Mouse (Mus musculus): ENCODE results near the gene Phtf1. TPM values are rescaled to one million over a fixed set of nuclear protein-coding genes. Genes with fewer than 3 reads are reported as not detected.

Phtf1 gene
- polyA plus RNA-seq, 1 experiment, result 5.5 TPM

GRCm38 (mm10) chr3:104032086-104032485, 64.2 kb downstream of the Phtf1 start:
- peaks cover 11% of the 10 kb centered on the region for H3K36me3 ChIP-seq (ENCODE audit: control insufficient read depth, insufficient read depth)
- H3K4me3 ChIP-seq, result no peak overlapping the region
- no peaks in the 10 kb centered on the region for H3K27me3 ChIP-seq (ENCODE audit: control insufficient read depth, insufficient read depth, insufficient read length)
- TF ChIP-seq MAX (IDR thresholded peaks at IDR 0.05; ENCODE audit: low read depth) (no peak), POLR2A (IDR thresholded peaks at IDR 0.05; ENCODE audit: insufficient read length, low read depth) (no peak), CEBPB (IDR thresholded peaks at IDR 0.05; ENCODE audit: insufficient read depth, poor library complexity, severe bottlenecking) (no peak), USF1 (IDR thresholded peaks at IDR 0.05; ENCODE audit: low read depth) (no peak), TCF3 (IDR thresholded peaks at IDR 0.05; ENCODE audit: insufficient read length, low read depth) (no peak), TCF12 (IDR thresholded peaks at IDR 0.05; ENCODE audit: insufficient read depth, poor library complexity, severe bottlenecking) (no peak), REST (IDR thresholded peaks at IDR 0.05; ENCODE audit: insufficient read depth, insufficient read length) (no peak), E2F4 (IDR thresholded peaks at IDR 0.05; ENCODE audit: insufficient read depth) (no peak), SRF (IDR thresholded peaks at IDR 0.05; ENCODE audit: control insufficient read depth, insufficient read length, low read depth) (no peak), MYOD1 (IDR thresholded peaks at IDR 0.05; ENCODE audit: control insufficient read depth in 1 of 3, insufficient read length in 2 of 3, low read depth in 2 of 3) (no peak), POLR2AphosphoS2 (IDR thresholded peaks at IDR 0.05; ENCODE audit: insufficient read length, low read depth) (no peak), MYOG (IDR thresholded peaks at IDR 0.05; ENCODE audit: control insufficient read depth in 1 of 3, insufficient read depth in 1 of 3, insufficient read length in 2 of 3, low read depth in 2 of 3) (no peak)
- H3K4me2 ChIP-seq (ENCODE audit: low read depth), result no peak overlapping the region
- H3ac ChIP-seq (ENCODE audit: control insufficient read depth, insufficient read length), result no peak overlapping the region
- no peaks in the 10 kb centered on the region for H3K79me2 ChIP-seq (ENCODE audit: control insufficient read depth, insufficient read depth)

- TF ChIP-seq POLR2A (IDR thresholded peaks at IDR 0.05; ENCODE audit: insufficient read length, low read depth) (no peak), REST (IDR thresholded peaks at IDR 0.05; ENCODE audit: insufficient read depth, insufficient read length) (no peak), MYOG (IDR thresholded peaks at IDR 0.05; ENCODE audit: control insufficient read depth in 1 of 3, insufficient read depth in 1 of 3, insufficient read length in 2 of 3, low read depth in 2 of 3) (no peak), SRF (IDR thresholded peaks at IDR 0.05; ENCODE audit: control insufficient read depth, insufficient read length, low read depth) (no peak), TCF12 (IDR thresholded peaks at IDR 0.05; ENCODE audit: insufficient read depth, poor library complexity, severe bottlenecking) (no peak), TCF3 (IDR thresholded peaks at IDR 0.05; ENCODE audit: insufficient read length, low read depth) (no peak), MAX (IDR thresholded peaks at IDR 0.05; ENCODE audit: low read depth) (no peak), USF1 (IDR thresholded peaks at IDR 0.05; ENCODE audit: low read depth) (no peak), CEBPB (IDR thresholded peaks at IDR 0.05; ENCODE audit: insufficient read depth, poor library complexity, severe bottlenecking) (no peak), E2F4 (IDR thresholded peaks at IDR 0.05; ENCODE audit: insufficient read depth) (no peak), MYOD1 (IDR thresholded peaks at IDR 0.05; ENCODE audit: control insufficient read depth in 1 of 3, insufficient read length in 2 of 3, low read depth in 2 of 3) (no peak), POLR2AphosphoS2 (IDR thresholded peaks at IDR 0.05; ENCODE audit: insufficient read length, low read depth) (no peak)
- H3K27me3 ChIP-seq (ENCODE audit: control insufficient read depth, insufficient read depth, insufficient read length), result no peaks in the 10 kb centered on the region
- H3K4me2 ChIP-seq (ENCODE audit: low read depth), result no peak overlapping the region
- H3K36me3 ChIP-seq (ENCODE audit: control insufficient read depth, insufficient read depth), result peaks cover 8% of the 10 kb centered on the region
- H3K4me3 ChIP-seq, result no peak overlapping the region
- H3K79me2 ChIP-seq (ENCODE audit: control insufficient read depth, insufficient read depth), result no peaks in the 10 kb centered on the region
- no peak overlapping the region for H3ac ChIP-seq (ENCODE audit: control insufficient read depth, insufficient read length)
Observed at GRCm38 (mm10) chr3:104032747-104033146, 64.8 kb downstream of the Phtf1 start.

GRCm38 (mm10) chr3:104059001-104059622, 91.2 kb downstream of the Phtf1 start:
- no peaks in the 10 kb centered on the region for H3K27me3 ChIP-seq (ENCODE audit: control insufficient read depth, insufficient read depth, insufficient read length)
- no peak for TF ChIP-seq MYOD1 (IDR thresholded peaks at IDR 0.05; ENCODE audit: control insufficient read depth in 1 of 3, insufficient read length in 2 of 3, low read depth in 2 of 3)
- no peak overlapping the region for H3ac ChIP-seq (ENCODE audit: control insufficient read depth, insufficient read length)
- no peaks in the 10 kb centered on the region for H3K79me2 ChIP-seq (ENCODE audit: control insufficient read depth, insufficient read depth)
- H3K36me3 ChIP-seq (ENCODE audit: control insufficient read depth, insufficient read depth), result no peaks in the 10 kb centered on the region
- H3K4me3 ChIP-seq, result no peak overlapping the region
- H3K4me2 ChIP-seq (ENCODE audit: low read depth), result no peak overlapping the region

- no peak for TF ChIP-seq SRF (IDR thresholded peaks at IDR 0.05; ENCODE audit: control insufficient read depth, insufficient read length, low read depth)
- TF ChIP-seq TCF12 (IDR thresholded peaks at IDR 0.05; ENCODE audit: insufficient read depth, poor library complexity, severe bottlenecking), result no peak
- no peak for TF ChIP-seq E2F4 (IDR thresholded peaks at IDR 0.05; ENCODE audit: insufficient read depth)
- TF ChIP-seq REST (IDR thresholded peaks at IDR 0.05; ENCODE audit: insufficient read depth, insufficient read length), result no peak
- TF ChIP-seq MAX (IDR thresholded peaks at IDR 0.05; ENCODE audit: low read depth), result no peak
- no peak for TF ChIP-seq TCF3 (IDR thresholded peaks at IDR 0.05; ENCODE audit: insufficient read length, low read depth)
- TF ChIP-seq USF1 (IDR thresholded peaks at IDR 0.05; ENCODE audit: low read depth), result no peak
- no peak for TF ChIP-seq CEBPB (IDR thresholded peaks at IDR 0.05; ENCODE audit: insufficient read depth, poor library complexity, severe bottlenecking)
- no peak for TF ChIP-seq MYOG (IDR thresholded peaks at IDR 0.05; ENCODE audit: control insufficient read depth in 1 of 3, insufficient read depth in 1 of 3, insufficient read length in 2 of 3, low read depth in 2 of 3)
- no peak for TF ChIP-seq MYOD1 (IDR thresholded peaks at IDR 0.05; ENCODE audit: control insufficient read depth in 1 of 3, insufficient read length in 2 of 3, low read depth in 2 of 3)
- no peak for TF ChIP-seq POLR2AphosphoS2 (IDR thresholded peaks at IDR 0.05; ENCODE audit: insufficient read length, low read depth)
- no peak for TF ChIP-seq POLR2A (IDR thresholded peaks at IDR 0.05; ENCODE audit: insufficient read length, low read depth)
Observed at GRCm38 (mm10) chr3:104069395-104069794, 101.5 kb downstream of the Phtf1 start.

More at GRCm38 (mm10) chr3:104069395-104069794, 101.5 kb downstream of the Phtf1 start:
- Histone ChIP-seq H3K27me3 (ENCODE audit: control insufficient read depth, insufficient read depth, insufficient read length) (no peaks in the 10 kb centered on the region), H3K4me2 (ENCODE audit: low read depth) (no peak overlapping the region), H3K4me3 (no peak overlapping the region), H3K36me3 (ENCODE audit: control insufficient read depth, insufficient read depth) (peaks cover 5% of the 10 kb centered on the region), H3K79me2 (ENCODE audit: control insufficient read depth, insufficient read depth) (no peaks in the 10 kb centered on the region), H3ac (ENCODE audit: control insufficient read depth, insufficient read length) (no peak overlapping the region)

Other genes with a start within 250 kb of the Phtf1 start
- 15.3 TPM for gene Olfml3, start 230.1 kb upstream of the Phtf1 start, polyA plus RNA-seq (2012; fragmentation: generic; extraction: Trizol)
- gene Gm10964, start 228.7 kb upstream of the Phtf1 start, polyA plus RNA-seq (2012; fragmentation: generic; extraction: Trizol), result not detected
- 16.7 TPM for gene Hipk1, start 176.5 kb upstream of the Phtf1 start, polyA plus RNA-seq (2012; fragmentation: generic; extraction: Trizol)
- 3.9 TPM for gene Dclre1b, start 158.7 kb upstream of the Phtf1 start, polyA plus RNA-seq (2012; fragmentation: generic; extraction: Trizol)
- 14.5 TPM for gene Ap4b1, start 158.6 kb upstream of the Phtf1 start, polyA plus RNA-seq (2012; fragmentation: generic; extraction: Trizol)
- gene Gm43064, start 158.5 kb upstream of the Phtf1 start, polyA plus RNA-seq (2012; fragmentation: generic; extraction: Trizol), result 0.06 TPM
- 0.25 TPM for gene Bcl2l15, start 135.5 kb upstream of the Phtf1 start, polyA plus RNA-seq (2012; fragmentation: generic; extraction: Trizol)
- gene Ptpn22, start 108.3 kb upstream of the Phtf1 start, polyA plus RNA-seq (2012; fragmentation: generic; extraction: Trizol), result 5.3 TPM
- 3.0 TPM for gene Rsbn1, start 54.0 kb upstream of the Phtf1 start, polyA plus RNA-seq (2012; fragmentation: generic; extraction: Trizol)

Data from myocyte (in vitro differentiated cells).